Comparison of ENCODE assay signal across 22 mouse cellular contexts in the genomic region with DNA sequence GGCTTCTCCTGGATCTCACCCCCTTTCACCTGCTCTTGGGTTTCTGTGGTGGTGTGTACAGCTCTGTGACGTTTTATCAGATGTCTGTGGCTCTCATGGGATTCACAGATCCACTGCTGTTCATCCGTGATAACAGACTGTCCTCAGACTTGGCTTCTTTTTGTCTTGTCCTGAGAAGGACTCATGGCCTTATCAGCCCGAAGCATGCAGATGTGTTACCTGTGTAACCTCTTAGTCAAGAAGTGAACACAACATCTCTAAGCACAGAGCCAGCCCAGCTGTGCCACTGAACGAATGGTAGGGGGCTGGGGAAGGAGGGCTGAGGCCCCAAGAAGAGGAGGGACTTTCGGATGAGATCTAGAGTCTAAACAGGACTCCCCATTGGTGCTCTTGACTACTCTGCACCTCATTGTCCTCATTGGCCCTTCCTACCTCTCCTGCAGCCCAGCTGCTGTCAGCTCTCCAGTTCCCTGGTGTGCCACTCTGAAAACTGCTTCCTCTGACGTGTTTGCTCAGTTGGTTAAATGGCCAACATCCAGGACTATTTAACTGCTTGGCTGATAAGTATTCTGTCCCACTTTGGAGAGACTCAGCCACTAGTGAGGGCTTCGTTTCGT. TPM values are rescaled to one million over a fixed set of nuclear protein-coding genes. Genes with fewer than 3 reads are reported as not detected.
DNase-seq lines count a peak whose midpoint lies in the region; ATAC-seq and TF ChIP-seq lines count a peak whose summit lies in the region.
"Had no signal": no experiment of that assay in that cellular context is flagged by ENCODE, and none has a peak within 500 bp of the region (broad histone marks: within the 10 kb centered on the region; RNA-seq: fewer than 3 reads in every experiment).

No protein-coding gene starts in this region.

- H3K27me3 ChIP-seq in testis, adult 2 months (ENCODE audit: control insufficient read depth, insufficient read depth, low read length) = no peaks in the 10 kb centered on the region
- no peaks in the 10 kb centered on the region for H3K27me3 ChIP-seq in liver, embryonic 11.5 days (replicated peaks; ENCODE audit: control insufficient read depth, insufficient read depth, low read length)
- H3K27me3 ChIP-seq: embryonic facial prominence, embryonic 12.5 days had no signal

- H3K36me3 ChIP-seq in testis, adult 2 months (ENCODE audit: control insufficient read depth, insufficient read depth, low read length) = no peaks in the 10 kb centered on the region; the same call in 1 of the 2 replicates
- H3K36me3 ChIP-seq in liver, embryonic 11.5 days (ENCODE audit: control insufficient read depth, insufficient read depth, low read length) = no peaks in the 10 kb centered on the region
- H3K36me3 ChIP-seq: embryonic facial prominence, embryonic 12.5 days; hindbrain, embryonic 12.5 days; limb, embryonic 12.5 days; midbrain, embryonic 10.5 days had no signal

- peak; percentile 90 for ATAC-seq in liver, embryonic 11.5 days (replicated peaks; ENCODE audit: low FRiP score)
- peak; percentile 74 for ATAC-seq in megakaryocyte progenitor cell, adult 5-6 weeks (replicated peaks; ENCODE audit: poor library complexity)
- ATAC-seq in cerebellum, adult (ENCODE audit: insufficient number of reproducible peaks, low FRiP score, low TSS enrichment) = no peak

- peaks cover 15% of the 10 kb centered on the region for H3K4me1 ChIP-seq in testis, adult 2 months (ENCODE audit: control insufficient read depth, insufficient read depth, low read length)
- peaks cover 47% of the 10 kb centered on the region for H3K4me1 ChIP-seq in liver, embryonic 11.5 days (replicated peaks; ENCODE audit: control insufficient read depth, insufficient read depth, low read length)

- no peak for TF ChIP-seq POLR2A in testis, adult 2 months (IDR thresholded peaks at IDR 0.05; ENCODE audit: control insufficient read depth, low read depth, low read length)

- H3K9me3 ChIP-seq in liver, embryonic 11.5 days (ENCODE audit: control insufficient read depth, low read length) = no peaks in the 10 kb centered on the region
- H3K9me3 ChIP-seq: embryonic facial prominence, embryonic 12.5 days; hindbrain, embryonic 12.5 days; limb, embryonic 12.5 days; midbrain, embryonic 10.5 days had no signal

- WGBS in liver, embryonic 11.5 days = 42% methylated on average over 8 of the region's 8 CpGs

- no peak for TF ChIP-seq CTCF in testis, adult 2 months (IDR thresholded peaks at IDR 0.05; ENCODE audit: control insufficient read depth, insufficient read depth, insufficient replicate concordance, low read depth, low read length)

- H3K27ac ChIP-seq in testis, adult 2 months (ENCODE audit: control insufficient read depth, insufficient read depth, low read depth, low read length) = no peak overlapping the region
- H3K27ac ChIP-seq in liver, embryonic 11.5 days (ENCODE audit: low read depth, low read length) = peak overlapping the region; percentile 35; the same call in 1 of the 2 replicates
- H3K27ac ChIP-seq: embryonic facial prominence, embryonic 12.5 days; gastrocnemius, adult 2 months; hindbrain, embryonic 12.5 days; limb, embryonic 12.5 days; midbrain, embryonic 10.5 days had no signal

- peak overlapping the region; percentile 96 for H3K4me3 ChIP-seq in testis, adult 2 months (ENCODE audit: control insufficient read depth, low read depth, low read length)
- H3K4me3 ChIP-seq in liver, embryonic 11.5 days (ENCODE audit: low read depth, low read length) = no peak overlapping the region; the same call in 1 of the 2 replicates
- H3K4me3 ChIP-seq: embryonic facial prominence, embryonic 12.5 days; gastrocnemius, adult 2 months; hindbrain, embryonic 12.5 days; limb, embryonic 12.5 days; midbrain, embryonic 10.5 days had no signal

- H3K9ac ChIP-seq in liver, embryonic 11.5 days (ENCODE audit: low read depth, low read length) = no peak overlapping the region
- H3K9ac ChIP-seq: embryonic facial prominence, embryonic 12.5 days; hindbrain, embryonic 12.5 days; limb, embryonic 12.5 days; lung, embryonic 14.5 days had no signal

- H3K4me2 ChIP-seq in liver, embryonic 11.5 days = peak overlapping the region; percentile 95
- H3K4me2 ChIP-seq: embryonic facial prominence, embryonic 12.5 days; hindbrain, embryonic 12.5 days; limb, embryonic 12.5 days; lung, embryonic 14.5 days had no signal

- DNase-seq in testis, postnatal 10 days (ENCODE audit: low spot score) = no peak
- DNase-seq in c-Kit-negative CD71-positive TER-119-positive erythroid progenitor cells, embryonic 14.5 days (ENCODE audit: low read depth, low spot score) = peak; percentile 9
- peak; percentile 51 for DNase-seq in liver, embryonic 11.5 days (ENCODE audit: low spot score)
- DNase-seq in kidney, postnatal 25 days = no peak
- DNase-seq in layer of hippocampus, adult 9-10 months (ENCODE audit: low spot score) = no peak
- DNase-seq: adrenal gland, postnatal 36 days; cerebellum, adult 9-11 months; gastrocnemius, adult 2 months; kidney, adult 8-10 months; kidney, postnatal 14 days; lung, embryonic 14.5 days; lung, postnatal 36 days; thymus, postnatal 25 days had no signal

RNA-seq across cellular contexts. Expression of gene Ak8, which starts 1.8 kb away (rescaled TPM):
- 294 and 299 TPM in 2 replicates for polyA plus RNA-seq in testis, adult 2 months (2012; rRNA removed)
- polyA plus RNA-seq in liver, embryonic 11.5 days (2014; fragmentation: Nextera tagmentation; extraction: Ambion mirVana) = 0.38 and 0.69 TPM in 2 replicates
- 0.30 and 0.93 TPM in 2 replicates for total RNA-seq in megakaryocyte progenitor cell, adult 5-6 weeks (2015)
- 0.24 and 0.33 TPM in 2 replicates for total RNA-seq in megakaryocyte progenitor cell, adult 5-6 weeks (2017)
- total RNA-seq: gastrocnemius, adult 2 months; granulocyte monocyte progenitor cell, adult 5-6 weeks had no signal

RNA-seq across cellular contexts. Expression of gene Spaca9, which starts 2.2 kb away (rescaled TPM):
- polyA plus RNA-seq in testis, adult 2 months (2012; rRNA removed) = 1,393 and 1,506 TPM in 2 replicates
- 3.5 and 4.4 TPM in 2 replicates for polyA plus RNA-seq in liver, embryonic 11.5 days (2014; fragmentation: Nextera tagmentation; extraction: Ambion mirVana)
- 0.66 and 5.7 TPM in 2 replicates for total RNA-seq in megakaryocyte progenitor cell, adult 5-6 weeks (2015)
- total RNA-seq in megakaryocyte progenitor cell, adult 5-6 weeks (2017) = 2.4 and 8.4 TPM in 2 replicates
- total RNA-seq: gastrocnemius, adult 2 months; midbrain, postnatal 0 days had no signal

Comparison
In these comparisons a context has a peak if more than half of its experiments do, and no peak if none do; other contexts are left out.
1. DNase-seq: peak in c-Kit-negative CD71-positive TER-119-positive erythroid progenitor cells, embryonic 14.5 days (single experiment) and liver, embryonic 11.5 days (single experiment); none in testis, postnatal 10 days (single experiment), kidney, postnatal 25 days (0 of 2) and layer of hippocampus, adult 9-10 months (single experiment).
2. RNA of gene Ak8, which starts 1.8 kb away (polyA plus RNA-seq): 294 to 299 TPM in testis, adult 2 months; 0.38 to 0.69 TPM in liver, embryonic 11.5 days; every median in the first group is over 100 times any median in the second.
3. RNA of gene Spaca9, which starts 2.2 kb away (polyA plus RNA-seq): 1,393 to 1,506 TPM in testis, adult 2 months; 3.5 to 4.4 TPM in liver, embryonic 11.5 days; every median in the first group is over 100 times any median in the second.